Mouse (Mus musculus) limb, embryonic 13.5 days (tissue): ENCODE measurements around the gene Bcam. TPM values are rescaled to one million over a fixed set of nuclear protein-coding genes. Genes with fewer than 3 reads are reported as not detected.

Experiments
- ATAC-seq: fragments of 200-750 bp; cut with Nextera tagmentation; 2 replicates; pipeline ENCODE4 v1.8.0; 2017; ENCODE audit warnings: low read depth, moderate number of reproducible peaks, moderate TSS enrichment; ENCODE audit not compliant: low FRiP score
- H3K27ac ChIP-seq: fragments of 300-500 bp; sonication (generic); 2 replicates; pipeline ENCODE4 v1.5.1; 2015; ENCODE audit warnings: inconsistent platforms, mild to moderate bottlenecking, moderate library complexity
- H3K27me3 ChIP-seq: fragments of 300-500 bp; sonication (generic); 2 replicates; pipeline ENCODE4 v1.6.1; 2015; ENCODE audit warnings: mild to moderate bottlenecking, inconsistent platforms
- H3K36me3 ChIP-seq: fragments of 300-500 bp; sonication (generic); 2 replicates; pipeline ENCODE4 v1.6.1; 2015; ENCODE audit warnings: inconsistent platforms, mild to moderate bottlenecking, moderate library complexity
- H3K4me1 ChIP-seq: fragments of 300-500 bp; sonication (generic); 2 replicates; pipeline ENCODE4 v1.6.1; 2015; ENCODE audit warnings: inconsistent platforms
- H3K4me2 ChIP-seq: fragments of 300-500 bp; sonication (generic); replicated peaks from 2 replicates; pipeline ENCODE4 v1.6.1; 2015; ENCODE audit warnings: inconsistent platforms, mild to moderate bottlenecking, moderate library complexity
- H3K4me3 ChIP-seq: fragments of 300-500 bp; sonication (generic); 2 replicates; pipeline ENCODE4 v1.5.1; 2015; ENCODE audit warnings: moderate library complexity, mild to moderate bottlenecking, inconsistent platforms
- H3K9ac ChIP-seq: fragments of 300-500 bp; sonication (generic); 2 replicates; pipeline ENCODE4 v1.6.1; 2015; ENCODE audit warnings: mild to moderate bottlenecking, inconsistent platforms
- H3K9me3 ChIP-seq: fragments of 300-500 bp; sonication (generic); 2 replicates; pipeline ENCODE4 v1.6.1; 2016; ENCODE audit warnings: inconsistent platforms
- WGBS: fragments of 180-500 bp; shearing (Covaris S2); methylation state at CpG from one replicate; pipeline ENCODE4 v1.1.7; 2015; 5-methylcytosine and 5-hydroxymethylcytosine counted together
- polyA plus RNA-seq: library from polyadenylated mRNA; unstranded; fragments of >200 nt; fragmentation: Nextera tagmentation; extraction: Ambion mirVana; gene quantifications from 2 replicates; pipeline ENCODE4 v1.2.1, GENCODE M21; 2015

Bcam gene
- polyA plus RNA-seq, 1 experiment from 2014 or later, result 72.7 TPM

- H3K4me3 ChIP-seq, result no peak overlapping the region
- no peak overlapping the region for H3K27ac ChIP-seq
- 0 out of 2 replicates have a peak, but pooled peaks cover 4% of the 10 kb centered on the region for H3K27me3 ChIP-seq
- no peak for ATAC-seq
- peaks cover 6% of the 10 kb centered on the region for H3K4me1 ChIP-seq
- no peaks in the 10 kb centered on the region for H3K9me3 ChIP-seq
- no peak overlapping the region for H3K9ac ChIP-seq
- H3K4me2 ChIP-seq, result no peak overlapping the region
- peaks cover 53% of the 10 kb centered on the region for H3K36me3 ChIP-seq
- 78% methylated on average over 13 of the region's 13 CpGs for WGBS
Observed at GRCm38 (mm10) chr7:19763829-19764477, 6.9 kb downstream of the Bcam start.

- Histone ChIP-seq H3K27ac (no peak overlapping the region), H3K9ac (no peak overlapping the region), H3K9me3 (no peaks in the 10 kb centered on the region), H3K36me3 (peaks cover 65% of the 10 kb centered on the region), H3K4me2 (no peak overlapping the region), H3K4me1 (no peaks in the 10 kb centered on the region), H3K4me3 (no peak overlapping the region), H3K27me3 (no peaks in the 10 kb centered on the region)
- WGBS, result 81% methylated on average over 11 of the region's 11 CpGs
- ATAC-seq, result peak; percentile 75
Observed at GRCm38 (mm10) chr7:19762283-19762682, 8.5 kb downstream of the Bcam start.

- no peak for ATAC-seq
- no peaks in the 10 kb centered on the region for H3K4me1 ChIP-seq
- H3K4me3 ChIP-seq, result no peak overlapping the region
- H3K9ac ChIP-seq, result no peak overlapping the region
- H3K9me3 ChIP-seq, result no peaks in the 10 kb centered on the region
- peaks cover 55% of the 10 kb centered on the region for H3K36me3 ChIP-seq
- no peak overlapping the region for H3K4me2 ChIP-seq
- H3K27ac ChIP-seq, result no peak overlapping the region
- WGBS, result 89% methylated on average over 13 of the region's 13 CpGs
- H3K27me3 ChIP-seq, result no peaks in the 10 kb centered on the region
Observed at GRCm38 (mm10) chr7:19760021-19760420, 10.8 kb downstream of the Bcam start.

GRCm38 (mm10) chr7:19758623-19759022 is 12.2 kb downstream of the Bcam start:
- Histone ChIP-seq H3K36me3 (peaks cover 42% of the 10 kb centered on the region), H3K27me3 (no peaks in the 10 kb centered on the region), H3K9me3 (no peaks in the 10 kb centered on the region), H3K4me3 (no peak overlapping the region), H3K4me2 (no peak overlapping the region), H3K27ac (no peak overlapping the region), H3K4me1 (no peaks in the 10 kb centered on the region), H3K9ac (no peak overlapping the region)
- WGBS, result 88% methylated on average over 13 of the region's 13 CpGs
- ATAC-seq, result no peak

- Histone ChIP-seq H3K9ac (0 out of 2 replicates have a peak overlapping the region, but pooled peaks have one; percentile 8), H3K4me2 (no peak overlapping the region), H3K27me3 (no peaks in the 10 kb centered on the region), H3K4me3 (no peak overlapping the region), H3K27ac (no peak overlapping the region; the same call in 1 of the 2 replicates), H3K4me1 (no peaks in the 10 kb centered on the region), H3K36me3 (peaks cover 24% of the 10 kb centered on the region), H3K9me3 (no peaks in the 10 kb centered on the region)
- 81% methylated on average over 23 of the region's 24 CpGs for WGBS
- no peak for ATAC-seq
Observed at GRCm38 (mm10) chr7:19755851-19756786, 14.7 kb downstream of the Bcam start.

GRCm38 (mm10) chr7:19755008-19755407 is 15.8 kb downstream of the Bcam start:
- H3K4me3 ChIP-seq, result no peak overlapping the region
- no peak overlapping the region for H3K4me2 ChIP-seq
- no peaks in the 10 kb centered on the region for H3K9me3 ChIP-seq
- peaks cover 7% of the 10 kb centered on the region; the same call in 1 of the 2 replicates for H3K4me1 ChIP-seq
- no peaks in the 10 kb centered on the region for H3K27me3 ChIP-seq
- WGBS, result 88% methylated on average over 2 of the region's 2 CpGs
- no peak overlapping the region for H3K9ac ChIP-seq
- no peak for ATAC-seq
- H3K27ac ChIP-seq, result no peak overlapping the region
- peaks cover 21% of the 10 kb centered on the region for H3K36me3 ChIP-seq

- Histone ChIP-seq H3K36me3 (peaks cover 14% of the 10 kb centered on the region), H3K4me3 (no peak overlapping the region), H3K27ac (no peak overlapping the region), H3K4me2 (no peak overlapping the region), H3K9ac (no peak overlapping the region), H3K4me1 (peaks cover 7% of the 10 kb centered on the region; the same call in 1 of the 2 replicates), H3K9me3 (no peaks in the 10 kb centered on the region), H3K27me3 (no peaks in the 10 kb centered on the region)
- 82% methylated on average over 1 of the region's 1 CpGs for WGBS
- no peak for ATAC-seq
Observed at GRCm38 (mm10) chr7:19754065-19754464, 16.8 kb downstream of the Bcam start.

- no peak overlapping the region for H3K27ac ChIP-seq
- H3K9ac ChIP-seq, result no peak overlapping the region
- H3K4me3 ChIP-seq, result no peak overlapping the region
- no peaks in the 10 kb centered on the region for H3K9me3 ChIP-seq
- peaks cover 7% of the 10 kb centered on the region; the same call in 1 of the 2 replicates for H3K4me1 ChIP-seq
- no peak for ATAC-seq
- no peaks in the 10 kb centered on the region for H3K27me3 ChIP-seq
- WGBS, result 82% methylated on average over 7 of the region's 7 CpGs
- peaks cover 9% of the 10 kb centered on the region for H3K36me3 ChIP-seq
- no peak overlapping the region for H3K4me2 ChIP-seq
Observed at GRCm38 (mm10) chr7:19753587-19753986, 17.2 kb downstream of the Bcam start.

GRCm38 (mm10) chr7:19752652-19753051 is 18.2 kb downstream of the Bcam start:
- H3K4me3 ChIP-seq, result no peak overlapping the region
- H3K4me1 ChIP-seq, result peaks cover 16% of the 10 kb centered on the region
- H3K9me3 ChIP-seq, result no peaks in the 10 kb centered on the region
- no peak for ATAC-seq
- no peak overlapping the region for H3K4me2 ChIP-seq
- no peak overlapping the region for H3K9ac ChIP-seq
- 72% methylated on average over 8 of the region's 8 CpGs for WGBS
- H3K27me3 ChIP-seq, result no peaks in the 10 kb centered on the region
- no peak overlapping the region for H3K27ac ChIP-seq
- no peaks in the 10 kb centered on the region; the same call in 1 of the 2 replicates for H3K36me3 ChIP-seq

GRCm38 (mm10) chr7:19751070-19751383 is 19.8 kb downstream of the Bcam start:
- H3K27ac ChIP-seq, result no peak overlapping the region
- no peak for ATAC-seq
- H3K4me1 ChIP-seq, result peaks cover 30% of the 10 kb centered on the region
- no peak overlapping the region; the same call in 1 of the 2 replicates for H3K4me2 ChIP-seq
- H3K4me3 ChIP-seq, result no peak overlapping the region
- no peaks in the 10 kb centered on the region for H3K36me3 ChIP-seq
- WGBS, result 63% methylated on average over 4 of the region's 4 CpGs
- no peak overlapping the region for H3K9ac ChIP-seq
- no peaks in the 10 kb centered on the region for H3K27me3 ChIP-seq
- H3K9me3 ChIP-seq, result no peaks in the 10 kb centered on the region

- Histone ChIP-seq H3K4me2 (peak within 1 kb of the TSS; percentile 85), H3K27ac (peak within 1 kb of the TSS; percentile 89; the same call in 1 of the 2 replicates), H3K27me3 (no peaks in the 10 kb centered on the region), H3K4me1 (peaks cover 36% of the 10 kb centered on the region), H3K9me3 (no peaks in the 10 kb centered on the region), H3K9ac (peak within 1 kb of the TSS; percentile 92), H3K36me3 (no peaks in the 10 kb centered on the region), H3K4me3 (peak within 1 kb of the TSS; percentile 84)
- 19% methylated on average over 19 of the region's 19 CpGs for WGBS
- ATAC-seq, result peak; percentile 68
Observed at GRCm38 (mm10) chr7:19750217-19751069, 20.4 kb downstream of the Bcam start, which contains the start of gene Nectin2. Gene Nectin2 (minus strand): TSS chr7:19750483.
